In the genomic region with DNA sequence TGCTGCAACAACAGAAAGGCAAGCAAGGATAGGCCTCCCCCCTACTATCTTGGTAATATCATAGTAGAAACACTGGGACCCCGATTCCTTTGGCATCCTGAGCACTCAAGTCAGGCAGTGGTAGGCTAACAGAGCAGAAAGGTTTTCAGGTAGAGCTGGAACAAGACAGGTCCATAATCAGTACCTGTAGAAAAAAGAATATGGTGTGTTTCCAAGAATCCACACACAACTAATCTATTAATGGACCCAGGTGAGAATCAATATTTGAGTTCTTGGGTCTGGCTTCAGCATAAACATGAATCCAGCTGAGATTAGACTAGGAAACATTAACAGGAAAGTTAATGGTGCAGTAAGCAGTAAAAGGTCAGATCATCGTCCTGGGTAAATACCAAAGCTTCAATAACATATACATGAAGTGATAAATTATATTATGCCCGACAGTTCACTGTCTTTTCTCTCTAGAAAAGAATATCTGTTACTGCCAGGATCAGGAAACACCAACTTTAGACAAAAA, we compare ENCODE assay signal across 25 mouse cellular contexts.
"Had no signal": no experiment of that assay in that cellular context is flagged by ENCODE, and none has a peak within 500 bp of the region (broad histone marks: within the 10 kb centered on the region; RNA-seq: fewer than 3 reads in every experiment).

No protein-coding gene starts in this region.

- H3K4me2 ChIP-seq: heart, embryonic 12.5 days; hindbrain, embryonic 12.5 days; hindbrain, embryonic 14.5 days; kidney, embryonic 15.5 days; limb, embryonic 13.5 days; limb, embryonic 15.5 days had no signal

- DNase-seq: gastrocnemius, adult 2 months; gastrocnemius, postnatal 10 days; gastrocnemius, postnatal 25 days; heart, adult 18-20 months; heart, postnatal 10 days; heart, postnatal 4 days; kidney, adult 11 months; kidney, adult 2 months; kidney, adult 9 months; kidney, postnatal 14 days; kidney, postnatal 36 days; layer of hippocampus, adult 9-11 months; layer of hippocampus, postnatal 36 days; left cerebral cortex, postnatal 4 days had no signal

- ATAC-seq: hindbrain, embryonic 16.5 days; inflammation-experienced regulatory T-cells, adult 6 months had no signal

- H3K36me3 ChIP-seq: heart, embryonic 10.5 days; heart, embryonic 12.5 days; hindbrain, embryonic 10.5 days; hindbrain, embryonic 12.5 days; kidney, embryonic 15.5 days; limb, embryonic 13.5 days; limb, embryonic 15.5 days had no signal

- H3K4me3 ChIP-seq: gastrocnemius, adult 2 months; heart, embryonic 10.5 days; heart, embryonic 12.5 days; hindbrain, embryonic 10.5 days; hindbrain, embryonic 12.5 days; kidney, embryonic 15.5 days; limb, embryonic 13.5 days; limb, embryonic 15.5 days had no signal

- H3K9ac ChIP-seq: heart, embryonic 12.5 days; hindbrain, embryonic 12.5 days; hindbrain, embryonic 14.5 days; kidney, embryonic 15.5 days; limb, embryonic 13.5 days; limb, embryonic 15.5 days had no signal

- H3K27me3 ChIP-seq: heart, embryonic 12.5 days; hindbrain, embryonic 12.5 days; kidney, embryonic 15.5 days; limb, embryonic 13.5 days; limb, embryonic 15.5 days had no signal

- H3K9me3 ChIP-seq: heart, embryonic 10.5 days; heart, embryonic 12.5 days; hindbrain, embryonic 10.5 days; hindbrain, embryonic 12.5 days; kidney, embryonic 15.5 days; limb, embryonic 13.5 days; limb, embryonic 15.5 days had no signal

- H3K27ac ChIP-seq: gastrocnemius, adult 2 months; heart, embryonic 10.5 days; hindbrain, embryonic 10.5 days; hindbrain, embryonic 12.5 days; hindbrain, embryonic 14.5 days; kidney, embryonic 15.5 days; kidney, postnatal 0 days; limb, embryonic 13.5 days; limb, embryonic 15.5 days had no signal

- H3K4me1 ChIP-seq: heart, embryonic 10.5 days; heart, embryonic 12.5 days; hindbrain, embryonic 10.5 days; hindbrain, embryonic 12.5 days; kidney, embryonic 15.5 days; limb, embryonic 13.5 days; limb, embryonic 15.5 days had no signal
